In the genomic region with DNA sequence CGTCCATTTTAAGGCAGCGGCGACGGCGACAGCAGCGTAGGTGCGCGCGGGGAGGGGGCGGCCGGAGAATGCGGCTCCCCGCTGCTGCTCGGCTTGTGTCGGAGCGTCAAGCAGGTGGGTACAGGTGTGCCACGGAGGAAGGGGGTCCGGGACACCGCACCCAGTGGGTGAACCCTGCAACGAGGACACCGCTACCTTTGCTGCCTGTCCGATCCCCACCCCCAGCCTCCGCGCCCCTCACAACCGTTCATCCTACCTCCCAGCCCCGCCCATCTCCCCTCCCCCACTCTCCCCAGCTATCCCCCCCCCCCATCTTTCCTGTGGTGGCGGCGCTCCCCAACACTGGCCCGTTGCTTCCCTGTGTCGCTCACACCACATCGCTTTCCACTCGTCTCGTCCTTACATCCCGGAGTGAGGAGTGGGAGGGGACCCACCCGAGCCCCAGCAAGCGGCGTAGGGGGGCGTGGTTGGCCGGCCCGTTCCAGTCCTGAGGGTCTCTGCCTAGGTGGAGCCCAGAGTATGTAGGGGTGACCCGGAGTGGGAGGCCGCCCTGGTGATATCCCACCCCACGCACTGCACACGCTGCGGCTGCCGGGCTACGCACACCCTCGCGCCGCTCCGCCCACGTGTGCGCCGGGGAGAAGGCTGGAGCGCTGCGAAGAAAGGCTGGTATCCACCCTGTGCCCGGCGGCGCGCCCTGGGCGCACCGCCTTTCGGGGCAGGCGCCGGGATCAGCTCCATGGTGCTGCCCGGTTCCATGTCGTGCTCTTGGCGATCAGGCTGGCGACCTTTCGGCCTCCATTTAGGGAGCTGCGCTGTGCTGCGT, we compare ENCODE assay signal across 7 mouse cellular contexts. TPM values are rescaled to one million over a fixed set of nuclear protein-coding genes. Genes with fewer than 3 reads are reported as not detected.
DNase-seq lines count a peak whose midpoint lies in the region; ATAC-seq and TF ChIP-seq lines count a peak whose summit lies in the region.

No protein-coding gene starts in this region.

- H3K27ac ChIP-seq in embryonic facial prominence, embryonic 15.5 days (replicated peaks), result no peak overlapping the region
- H3K27ac ChIP-seq in intestine, postnatal 0 days (ENCODE audit: low read depth, low read length), result no peak overlapping the region
- H3K27ac ChIP-seq in stomach, embryonic 14.5 days (ENCODE audit: low read length), result no peak overlapping the region

- H3K27me3 ChIP-seq in embryonic facial prominence, embryonic 15.5 days, result peaks cover 80% of the 10 kb centered on the region
- peaks cover 52% of the 10 kb centered on the region for H3K27me3 ChIP-seq in intestine, postnatal 0 days (replicated peaks; ENCODE audit: control insufficient read depth, insufficient read depth, low read length)
- H3K27me3 ChIP-seq in stomach, embryonic 14.5 days (ENCODE audit: control insufficient read depth, insufficient read depth, low read length), result peaks cover 54% of the 10 kb centered on the region

- no peaks in the 10 kb centered on the region for H3K9me3 ChIP-seq in embryonic facial prominence, embryonic 15.5 days (replicated peaks)
- H3K9me3 ChIP-seq in intestine, postnatal 0 days (ENCODE audit: control insufficient read depth), result no peaks in the 10 kb centered on the region
- H3K9me3 ChIP-seq in stomach, embryonic 14.5 days (ENCODE audit: control insufficient read depth, low read depth, low read length), result no peaks in the 10 kb centered on the region

- peaks cover 4% of the 10 kb centered on the region for H3K4me1 ChIP-seq in lung, adult 2 months (ENCODE audit: control insufficient read depth, insufficient read depth, low read length)
- H3K4me1 ChIP-seq in embryonic facial prominence, embryonic 15.5 days, result peaks cover 18% of the 10 kb centered on the region
- H3K4me1 ChIP-seq in intestine, postnatal 0 days (replicated peaks; ENCODE audit: control insufficient read depth, insufficient read depth, low read length), result 0 out of 2 replicates have a peak, but pooled peaks cover 7% of the 10 kb centered on the region
- H3K4me1 ChIP-seq in stomach, embryonic 14.5 days (ENCODE audit: control insufficient read depth, insufficient read depth, low read length), result 0 out of 2 replicates have a peak, but pooled peaks cover 4% of the 10 kb centered on the region

- no peak for DNase-seq in lung, adult 2 months
- no peak for DNase-seq in lung, postnatal 14 days
- DNase-seq in adrenal gland, postnatal 36 days, result peak; percentile 44 to 60

- WGBS in lung, adult 2 months, result under 1% methylated on average over 70 of the region's 72 CpGs
- under 1% methylated on average over 68 of the region's 72 CpGs for WGBS in embryonic facial prominence, embryonic 15.5 days
- under 1% methylated on average over 68 of the region's 72 CpGs for WGBS in intestine, postnatal 0 days
- under 1% methylated on average over 71 of the region's 72 CpGs for WGBS in stomach, embryonic 14.5 days

- no peak for TF ChIP-seq POLR2A in lung, adult 2 months (IDR thresholded peaks at IDR 0.05; ENCODE audit: borderline replicate concordance, extremely low read depth, low read depth, low read length)

- H3K9ac ChIP-seq in embryonic facial prominence, embryonic 15.5 days, result no peak overlapping the region
- H3K9ac ChIP-seq in intestine, postnatal 0 days (ENCODE audit: low read depth, low read length), result peak overlapping the region; percentile 26; the same call in 1 of the 2 replicates
- no peak overlapping the region for H3K9ac ChIP-seq in stomach, embryonic 14.5 days (replicated peaks; ENCODE audit: low read depth, low read length)

- H3K4me3 ChIP-seq in lung, adult 2 months (replicated peaks; ENCODE audit: extremely low read depth, low read depth, low read length), result peak overlapping the region; percentile 21
- H3K4me3 ChIP-seq in embryonic facial prominence, embryonic 15.5 days (replicated peaks), result peak overlapping the region; percentile 57
- peak overlapping the region; percentile 59 for H3K4me3 ChIP-seq in intestine, postnatal 0 days (ENCODE audit: low read depth, low read length)
- peak overlapping the region; percentile 59 for H3K4me3 ChIP-seq in stomach, embryonic 14.5 days (ENCODE audit: low read depth, low read length)

- H3K36me3 ChIP-seq in embryonic facial prominence, embryonic 15.5 days, result no peaks in the 10 kb centered on the region
- H3K36me3 ChIP-seq in intestine, postnatal 0 days (ENCODE audit: control insufficient read depth, insufficient read depth), result no peaks in the 10 kb centered on the region
- H3K36me3 ChIP-seq in stomach, embryonic 14.5 days (ENCODE audit: control insufficient read depth, insufficient read depth, low read length), result no peaks in the 10 kb centered on the region

- no peak for TF ChIP-seq CTCF in lung, adult 2 months (IDR thresholded peaks at IDR 0.05; ENCODE audit: insufficient read depth, low read length)
- no peak for TF ChIP-seq CTCF in intestine, postnatal 0 days (IDR thresholded peaks at IDR 0.05; ENCODE audit: low read depth)

- peak overlapping the region; percentile 99 for H3K4me2 ChIP-seq in embryonic facial prominence, embryonic 15.5 days (replicated peaks)
- peak overlapping the region; percentile 98 for H3K4me2 ChIP-seq in intestine, postnatal 0 days (replicated peaks; ENCODE audit: low read depth)
- peak overlapping the region; percentile 100 for H3K4me2 ChIP-seq in stomach, embryonic 14.5 days (replicated peaks; ENCODE audit: low read depth, low read length)

- peak; percentile 55 for ATAC-seq in embryonic facial prominence, embryonic 15.5 days (ENCODE audit: insufficient number of reproducible peaks, low FRiP score, low TSS enrichment, low read depth)
- peak; percentile 38; the same call in 1 of the 2 replicates for ATAC-seq in intestine, postnatal 0 days
- ATAC-seq in megakaryocyte-erythroid progenitor cell, adult 5-6 weeks (replicated peaks; ENCODE audit: low FRiP score, low TSS enrichment, poor library complexity, severe bottlenecking), result peak; percentile 46
- peak; percentile 59; the same call in 1 of the 2 replicates for ATAC-seq in stomach, embryonic 14.5 days (ENCODE audit: insufficient number of reproducible peaks, insufficient read depth, low FRiP score, low read depth)

RNA-seq across cellular contexts. Expression of a gene that starts 39.7 kb away (rescaled TPM):
- polyA plus RNA-seq in lung, adult 2 months (2012; rRNA removed), result 15.7 and 19.3 TPM in 2 replicates
- 10 to 100 TPM; 29.2 to 74.8 TPM for total RNA-seq in adrenal gland, postnatal 36 days (2021)
- polyA plus RNA-seq in embryonic facial prominence, embryonic 15.5 days (2015; fragmentation: Nextera tagmentation; extraction: Ambion mirVana), result 12.5 and 13.3 TPM in 2 replicates
- 12.8 and 15.6 TPM in 2 replicates for polyA plus RNA-seq in intestine, postnatal 0 days (2015; fragmentation: Nextera tagmentation; extraction: Ambion mirVana)
- 0.59 TPM in 1 of 2 replicates, not detected in the other for total RNA-seq in megakaryocyte-erythroid progenitor cell, adult 5-6 weeks (2014; fragmentation: Nextera tagmentation)
- not detected in 2 replicates for total RNA-seq in megakaryocyte-erythroid progenitor cell, adult 5-6 weeks (2017)
- 9.4 and 11.0 TPM in 2 replicates for polyA plus RNA-seq in stomach, embryonic 14.5 days (2014; fragmentation: Nextera tagmentation; extraction: Ambion mirVana)

RNA-seq across cellular contexts. Expression of a gene that starts 56.5 kb away (rescaled TPM):
- 0.28 and 0.38 TPM in 2 replicates for polyA plus RNA-seq in lung, adult 2 months (2012; rRNA removed)
- total RNA-seq in adrenal gland, postnatal 36 days (2021), result under 1 TPM; 0.13 to 0.70 TPM
- 0.03 TPM in 1 of 2 replicates, not detected in the other for polyA plus RNA-seq in embryonic facial prominence, embryonic 15.5 days (2015; fragmentation: Nextera tagmentation; extraction: Ambion mirVana)
- 0.03 TPM in 1 of 2 replicates, not detected in the other for polyA plus RNA-seq in intestine, postnatal 0 days (2015; fragmentation: Nextera tagmentation; extraction: Ambion mirVana)
- 0.25 and 0.39 TPM in 2 replicates for total RNA-seq in megakaryocyte-erythroid progenitor cell, adult 5-6 weeks (2014; fragmentation: Nextera tagmentation)
- 0.15 and 0.94 TPM in 2 replicates for total RNA-seq in megakaryocyte-erythroid progenitor cell, adult 5-6 weeks (2017)
- 0.12 TPM in 1 of 2 replicates, not detected in the other for polyA plus RNA-seq in stomach, embryonic 14.5 days (2014; fragmentation: Nextera tagmentation; extraction: Ambion mirVana)

Comparison
In these comparisons a context has a peak if more than half of its experiments do, and no peak if none do; other contexts are left out.
1. DNase-seq: peak in adrenal gland, postnatal 36 days (2 of 2); none in lung, adult 2 months (single experiment) and lung, postnatal 14 days (single experiment).
2. Peak in every context shown above with its lines, with median percentiles within 50 percentile points of each other: H3K4me3 ChIP-seq, ATAC-seq and H3K4me2 ChIP-seq.